Comparison of ENCODE assay signal across 7 mouse cellular contexts in the genomic region with DNA sequence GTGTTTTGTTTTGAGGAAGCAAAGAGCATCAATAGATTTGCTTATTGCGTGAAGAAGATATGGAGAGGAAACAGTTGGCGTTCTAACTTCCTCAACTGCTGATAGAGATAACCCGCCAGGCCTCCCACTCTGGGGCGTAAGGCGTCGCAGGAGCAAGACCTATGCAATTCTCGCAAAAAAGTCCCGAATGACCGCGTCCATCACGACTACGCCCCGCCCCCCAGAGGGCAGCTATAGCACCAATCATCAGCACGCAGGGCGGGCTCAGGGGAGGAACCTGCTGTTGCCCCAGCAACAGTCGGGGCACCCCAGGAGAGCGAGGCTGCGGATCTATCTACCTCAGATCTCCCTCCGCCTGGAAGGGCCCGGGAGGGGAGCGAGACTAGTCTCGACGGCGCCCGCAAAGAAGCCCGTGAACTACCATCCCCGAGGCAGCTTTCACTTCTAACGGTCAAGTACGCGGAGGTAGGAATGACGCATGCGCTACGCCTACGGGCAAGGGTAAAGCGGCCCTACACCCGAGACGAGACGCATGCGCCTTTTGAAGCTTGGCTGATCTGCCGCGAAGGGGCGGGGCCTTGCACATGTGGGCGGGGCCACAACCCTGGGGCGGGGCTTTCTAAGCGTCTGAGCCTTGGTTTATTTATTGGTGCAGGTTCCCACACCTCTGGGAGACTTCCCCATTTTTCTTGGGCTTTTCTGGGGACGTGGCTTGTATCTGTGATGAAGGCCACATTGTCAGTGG. TPM values are rescaled to one million over a fixed set of nuclear protein-coding genes. Genes with fewer than 3 reads are reported as not detected.
DNase-seq lines count a peak whose midpoint lies in the region; ATAC-seq lines count a peak whose summit lies in the region.

A gene (plus strand): TSS at position 267 of the 745 bp plus-strand sequence.

- WGBS in embryonic facial prominence, embryonic 10.5 days = under 1% methylated on average over 46 of the region's 46 CpGs
- WGBS in limb, embryonic 10.5 days = under 1% methylated on average over 46 of the region's 46 CpGs
- under 1% methylated on average over 46 of the region's 46 CpGs for WGBS in midbrain, embryonic 13.5 days

- peaks cover 23% of the 10 kb centered on the region for H3K4me1 ChIP-seq in embryonic facial prominence, embryonic 10.5 days
- peaks cover 19% of the 10 kb centered on the region for H3K4me1 ChIP-seq in limb, embryonic 10.5 days
- H3K4me1 ChIP-seq in midbrain, embryonic 13.5 days (replicated peaks) = peaks cover 21% of the 10 kb centered on the region

- peak; percentile 98 for DNase-seq in adrenal gland, postnatal 10 days
- peak; percentile 95 for DNase-seq in embryonic facial prominence, embryonic 10.5 days (ENCODE audit: low spot score)
- peak; percentile 97 for DNase-seq in kidney, adult 11 months
- DNase-seq in limb, embryonic 10.5 days (ENCODE audit: low spot score) = peak; percentile 94
- DNase-seq in spleen, adult 12 weeks (ENCODE audit: low spot score) = peak; percentile 97

- H3K9ac ChIP-seq in midbrain, embryonic 13.5 days (replicated peaks) = peak within 1 kb of the TSS; percentile 70

- peak; percentile 64 for ATAC-seq in granulocyte monocyte progenitor cell, adult 5-6 weeks (replicated peaks; ENCODE audit: poor library complexity, severe bottlenecking)
- ATAC-seq in midbrain, embryonic 13.5 days = peak; percentile 96

- H3K27ac ChIP-seq in embryonic facial prominence, embryonic 10.5 days (replicated peaks) = peak within 1 kb of the TSS; percentile 94
- H3K27ac ChIP-seq in limb, embryonic 10.5 days = peak within 1 kb of the TSS; percentile 90
- H3K27ac ChIP-seq in midbrain, embryonic 13.5 days = peak within 1 kb of the TSS; percentile 96

- H3K9me3 ChIP-seq in embryonic facial prominence, embryonic 10.5 days = no peaks in the 10 kb centered on the region
- H3K9me3 ChIP-seq in limb, embryonic 10.5 days (replicated peaks) = no peaks in the 10 kb centered on the region
- no peaks in the 10 kb centered on the region for H3K9me3 ChIP-seq in midbrain, embryonic 13.5 days

- peaks cover 8% of the 10 kb centered on the region; the same call in 1 of the 2 replicates for H3K36me3 ChIP-seq in embryonic facial prominence, embryonic 10.5 days (replicated peaks)
- H3K36me3 ChIP-seq in limb, embryonic 10.5 days = peaks cover 7% of the 10 kb centered on the region; the same call in 1 of the 2 replicates
- peaks cover 6% of the 10 kb centered on the region; the same call in 1 of the 2 replicates for H3K36me3 ChIP-seq in midbrain, embryonic 13.5 days

- H3K4me3 ChIP-seq in embryonic facial prominence, embryonic 10.5 days = peak within 1 kb of the TSS; percentile 77
- H3K4me3 ChIP-seq in limb, embryonic 10.5 days = peak within 1 kb of the TSS; percentile 64
- H3K4me3 ChIP-seq in midbrain, embryonic 13.5 days (replicated peaks) = peak within 1 kb of the TSS; percentile 60

- peak within 1 kb of the TSS; percentile 61 for H3K4me2 ChIP-seq in midbrain, embryonic 13.5 days (replicated peaks)

- H3K27me3 ChIP-seq in embryonic facial prominence, embryonic 10.5 days (replicated peaks; ENCODE audit: low read depth, poor library complexity, severe bottlenecking) = peaks cover 48% of the 10 kb centered on the region
- H3K27me3 ChIP-seq in limb, embryonic 10.5 days (ENCODE audit: low read depth, poor library complexity, severe bottlenecking) = peaks cover 40% of the 10 kb centered on the region
- H3K27me3 ChIP-seq in midbrain, embryonic 13.5 days = peaks cover 24% of the 10 kb centered on the region

RNA-seq across cellular contexts. Expression of the gene that starts here (rescaled TPM):
- total RNA-seq in adrenal gland, postnatal 10 days (2021) = 10 to 100 TPM; 15.7 to 19.0 TPM
- 33.5 and 34.1 TPM in 2 replicates for polyA plus RNA-seq in embryonic facial prominence, embryonic 10.5 days (2016; fragmentation: Nextera tagmentation; extraction: Ambion mirVana)
- total RNA-seq in granulocyte monocyte progenitor cell, adult 5-6 weeks (2014; fragmentation: Nextera tagmentation) = 49.7 and 53.8 TPM in 2 replicates
- 31.0 and 49.9 TPM in 2 replicates for total RNA-seq in granulocyte monocyte progenitor cell, adult 5-6 weeks (2017)
- 33.0 and 37.7 TPM in 2 replicates for polyA plus RNA-seq in limb, embryonic 10.5 days (2016; fragmentation: Nextera tagmentation; extraction: Ambion mirVana)
- polyA plus RNA-seq in midbrain, embryonic 13.5 days (2015; fragmentation: Nextera tagmentation; extraction: Ambion mirVana) = 40.3 and 41.4 TPM in 2 replicates

Comparison
In these comparisons a context has a peak if more than half of its experiments do, and no peak if none do; other contexts are left out.
1. Peak in every context shown above with its lines: DNase-seq, ATAC-seq, H3K4me3 ChIP-seq and H3K27ac ChIP-seq.